In the genomic region with DNA sequence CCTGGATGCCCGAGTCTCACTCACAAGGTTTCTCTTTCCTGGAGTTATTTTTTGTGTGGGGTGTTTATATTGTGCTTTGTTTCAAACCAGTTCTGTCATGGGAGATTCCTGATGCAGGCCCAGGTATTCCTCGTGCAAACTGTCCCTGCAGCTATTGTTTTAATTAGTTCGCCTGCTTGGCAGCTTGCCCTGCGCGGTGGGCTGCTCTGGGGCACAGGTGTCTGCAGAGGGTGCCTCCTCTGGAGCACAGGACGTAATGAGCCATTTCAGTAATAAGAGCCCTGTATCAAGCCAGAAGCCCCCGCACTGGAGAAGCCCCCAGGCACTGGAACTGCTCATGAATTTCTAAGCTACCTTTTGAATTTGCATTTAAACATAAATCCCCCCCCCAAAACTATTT, we compare ENCODE assay signal across 15 mouse cellular contexts.
A peak's percentile ranks its signal among the peaks of the same experiment; 100 is the strongest.
DNase-seq lines count a peak whose midpoint lies in the region; ATAC-seq and TF ChIP-seq lines count a peak whose summit lies in the region.
"Had no signal": no experiment of that assay in that cellular context is flagged by ENCODE, and none has a peak within 500 bp of the region (broad histone marks: within the 10 kb centered on the region; RNA-seq: fewer than 3 reads in every experiment).

No protein-coding gene starts in this region.

- H3K27ac ChIP-seq in kidney, embryonic 14.5 days (ENCODE audit: low read depth, low read length), result no peak overlapping the region
- no peak overlapping the region for H3K27ac ChIP-seq in embryonic facial prominence, embryonic 14.5 days (replicated peaks; ENCODE audit: low read depth, low read length)
- peak overlapping the region; percentile 56 for H3K27ac ChIP-seq in hindbrain, embryonic 14.5 days
- no peak overlapping the region for H3K27ac ChIP-seq in midbrain, postnatal 0 days (ENCODE audit: low read depth, low read length)
- H3K27ac ChIP-seq: lung, embryonic 15.5 days had no signal

- no peak overlapping the region for H3K9ac ChIP-seq in kidney, embryonic 14.5 days (ENCODE audit: low read depth, low read length)
- H3K9ac ChIP-seq in embryonic facial prominence, embryonic 14.5 days (ENCODE audit: low read depth, low read length), result no peak overlapping the region
- no peak overlapping the region for H3K9ac ChIP-seq in hindbrain, embryonic 14.5 days
- H3K9ac ChIP-seq in midbrain, postnatal 0 days (replicated peaks; ENCODE audit: low read length, poor library complexity, severe bottlenecking), result no peak overlapping the region
- H3K9ac ChIP-seq: heart, embryonic 12.5 days; lung, embryonic 15.5 days had no signal

- no peak for TF ChIP-seq CTCF in midbrain, postnatal 0 days (IDR thresholded peaks at IDR 0.05)

- WGBS in kidney, embryonic 14.5 days, result 43% methylated on average over 7 of the region's 7 CpGs
- 40% methylated on average over 7 of the region's 7 CpGs for WGBS in embryonic facial prominence, embryonic 14.5 days
- WGBS in hindbrain, embryonic 14.5 days, result 36% methylated on average over 7 of the region's 7 CpGs
- WGBS in midbrain, postnatal 0 days, result 27% methylated on average over 7 of the region's 7 CpGs

- H3K4me3 ChIP-seq in kidney, embryonic 14.5 days (ENCODE audit: low read length), result no peak overlapping the region
- no peak overlapping the region for H3K4me3 ChIP-seq in embryonic facial prominence, embryonic 14.5 days (ENCODE audit: low read depth, low read length)
- H3K4me3 ChIP-seq in hindbrain, embryonic 14.5 days (replicated peaks; ENCODE audit: low read length), result no peak overlapping the region
- no peak overlapping the region for H3K4me3 ChIP-seq in midbrain, postnatal 0 days (ENCODE audit: low read depth, low read length)
- H3K4me3 ChIP-seq: heart, embryonic 12.5 days; lung, embryonic 15.5 days had no signal

- H3K9me3 ChIP-seq in kidney, embryonic 14.5 days (ENCODE audit: control insufficient read depth, low read length), result no peaks in the 10 kb centered on the region
- H3K9me3 ChIP-seq in embryonic facial prominence, embryonic 14.5 days (ENCODE audit: control insufficient read depth, low read length), result no peaks in the 10 kb centered on the region
- H3K9me3 ChIP-seq in hindbrain, embryonic 14.5 days (ENCODE audit: control insufficient read depth, low read length), result no peaks in the 10 kb centered on the region
- H3K9me3 ChIP-seq in midbrain, postnatal 0 days (ENCODE audit: low read length), result no peaks in the 10 kb centered on the region
- H3K9me3 ChIP-seq: heart, embryonic 12.5 days; lung, embryonic 15.5 days had no signal

- DNase-seq in kidney, postnatal 10 days, result no peak
- peak; percentile 52 for DNase-seq in embryonic facial prominence, embryonic 14.5 days (ENCODE audit: low spot score)
- DNase-seq in hindbrain, embryonic 14.5 days (ENCODE audit: low spot score), result peak; percentile 33
- DNase-seq in midbrain, postnatal 0 days (ENCODE audit: low spot score), result peak; percentile 21
- no peak for DNase-seq in testis, postnatal 14 days (ENCODE audit: low spot score)
- DNase-seq in spleen, postnatal 14 days (ENCODE audit: low spot score in 2 of 2), result no peak
- DNase-seq: adrenal gland, adult 8-10 months; cerebellum, adult 9-10 months; heart, postnatal 4 days; kidney, adult 2 months; thymus, adult 18-20 months had no signal

- H3K27me3 ChIP-seq in kidney, embryonic 14.5 days (ENCODE audit: control insufficient read depth, insufficient read depth, low read length), result no peaks in the 10 kb centered on the region
- no peaks in the 10 kb centered on the region for H3K27me3 ChIP-seq in embryonic facial prominence, embryonic 14.5 days (replicated peaks; ENCODE audit: control insufficient read depth, insufficient read depth, low read length)
- H3K27me3 ChIP-seq in hindbrain, embryonic 14.5 days (ENCODE audit: control insufficient read depth, insufficient read depth, low read length), result no peaks in the 10 kb centered on the region
- H3K27me3 ChIP-seq in midbrain, postnatal 0 days (ENCODE audit: insufficient read depth, low read length), result no peaks in the 10 kb centered on the region
- H3K27me3 ChIP-seq: heart, embryonic 12.5 days; lung, embryonic 15.5 days had no signal

- peak; percentile 66; the same call in 1 of the 2 replicates for ATAC-seq in kidney, embryonic 14.5 days (ENCODE audit: low FRiP score, low TSS enrichment)
- peak; percentile 64; the same call in 1 of the 2 replicates for ATAC-seq in embryonic facial prominence, embryonic 14.5 days (ENCODE audit: low read depth)
- ATAC-seq in hindbrain, embryonic 14.5 days (ENCODE audit: low FRiP score), result peak; percentile 44
- peak; percentile 67 for ATAC-seq in midbrain, postnatal 0 days (ENCODE audit: low FRiP score)
- ATAC-seq: CD4-positive, CD25-positive, alpha-beta regulatory T cell, adult 4 months had no signal

- peaks cover 8% of the 10 kb centered on the region; the same call in 1 of the 2 replicates for H3K4me1 ChIP-seq in kidney, embryonic 14.5 days (ENCODE audit: control insufficient read depth, insufficient read depth, low read length)
- H3K4me1 ChIP-seq in embryonic facial prominence, embryonic 14.5 days (ENCODE audit: control insufficient read depth, insufficient read depth, low read length), result peaks cover 3% of the 10 kb centered on the region; the same call in 1 of the 2 replicates
- peaks cover 22% of the 10 kb centered on the region for H3K4me1 ChIP-seq in hindbrain, embryonic 14.5 days (replicated peaks; ENCODE audit: control insufficient read depth, insufficient read depth, low read length)
- H3K4me1 ChIP-seq in midbrain, postnatal 0 days (ENCODE audit: insufficient read depth, low read length), result peaks cover 4% of the 10 kb centered on the region; the same call in 1 of the 2 replicates

- no peaks in the 10 kb centered on the region for H3K36me3 ChIP-seq in kidney, embryonic 14.5 days (ENCODE audit: control insufficient read depth, insufficient read depth, low read length)
- no peaks in the 10 kb centered on the region for H3K36me3 ChIP-seq in embryonic facial prominence, embryonic 14.5 days (ENCODE audit: control insufficient read depth, insufficient read depth, low read length)
- no peaks in the 10 kb centered on the region for H3K36me3 ChIP-seq in hindbrain, embryonic 14.5 days (replicated peaks; ENCODE audit: control insufficient read depth, insufficient read depth)
- H3K36me3 ChIP-seq in midbrain, postnatal 0 days (ENCODE audit: insufficient read depth, low read length), result no peaks in the 10 kb centered on the region
- H3K36me3 ChIP-seq: heart, embryonic 12.5 days; lung, embryonic 15.5 days had no signal

- H3K4me2 ChIP-seq in kidney, embryonic 14.5 days (replicated peaks; ENCODE audit: low read depth, low read length), result no peak overlapping the region
- H3K4me2 ChIP-seq in embryonic facial prominence, embryonic 14.5 days (ENCODE audit: low read depth, low read length), result no peak overlapping the region
- H3K4me2 ChIP-seq in hindbrain, embryonic 14.5 days (replicated peaks), result no peak overlapping the region
- no peak overlapping the region for H3K4me2 ChIP-seq in midbrain, postnatal 0 days (ENCODE audit: low read depth, low read length, poor library complexity, severe bottlenecking)
- H3K4me2 ChIP-seq: heart, embryonic 12.5 days; lung, embryonic 15.5 days had no signal

Comparison
In these comparisons a context has a peak if more than half of its experiments do, and no peak if none do; other contexts are left out.
1. DNase-seq: peak in embryonic facial prominence, embryonic 14.5 days (single experiment), hindbrain, embryonic 14.5 days (single experiment) and midbrain, postnatal 0 days (single experiment); none in kidney, postnatal 10 days (single experiment), testis, postnatal 14 days (single experiment) and spleen, postnatal 14 days (0 of 2).
2. Peak in every context shown above with its lines, with median percentiles within 50 percentile points of each other: ATAC-seq.